ENCODE assay signal across 11 mouse cellular contexts in genomic region chr6:119490549-119490948, GRCm38 (mm10). TPM values are rescaled to one million over a fixed set of nuclear protein-coding genes. Genes with fewer than 3 reads are reported as not detected.
A peak's percentile ranks its signal among the peaks of the same experiment; 100 is the strongest.
DNase-seq lines count a peak whose midpoint lies in the region; ATAC-seq lines count a peak whose summit lies in the region.
"Had no signal": no experiment of that assay in that cellular context is flagged by ENCODE, and none has a peak within 500 bp of the region (broad histone marks: within the 10 kb centered on the region; RNA-seq: fewer than 3 reads in every experiment).

No protein-coding gene starts in this region.

- peak; percentile 26; the same call in 1 of the 2 replicates for ATAC-seq in lung, embryonic 16.5 days (ENCODE audit: low read depth)
- no peak for ATAC-seq in forebrain, embryonic 12.5 days (ENCODE audit: low FRiP score)
- ATAC-seq in intestine, embryonic 16.5 days = no peak
- no peak for ATAC-seq in stomach, embryonic 16.5 days (ENCODE audit: insufficient read depth, low FRiP score)

- no peaks in the 10 kb centered on the region for H3K36me3 ChIP-seq in lung, embryonic 16.5 days (ENCODE audit: control insufficient read depth, insufficient read depth, low read length)
- no peaks in the 10 kb centered on the region for H3K36me3 ChIP-seq in forebrain, embryonic 12.5 days (replicated peaks)
- H3K36me3 ChIP-seq in intestine, embryonic 16.5 days (ENCODE audit: control insufficient read depth, insufficient read depth, low read length) = no peaks in the 10 kb centered on the region
- H3K36me3 ChIP-seq in stomach, embryonic 16.5 days (ENCODE audit: control insufficient read depth, insufficient read depth, low read length) = no peaks in the 10 kb centered on the region

- 23% methylated on average over 11 of the region's 11 CpGs for WGBS in lung, embryonic 16.5 days
- WGBS in forebrain, embryonic 12.5 days = 2% methylated on average over 11 of the region's 11 CpGs
- WGBS in intestine, embryonic 16.5 days = 48% methylated on average over 11 of the region's 11 CpGs
- WGBS in stomach, embryonic 16.5 days = 32% methylated on average over 11 of the region's 11 CpGs

- no peak overlapping the region for H3K27ac ChIP-seq in lung, embryonic 16.5 days (ENCODE audit: low read length)
- no peak overlapping the region for H3K27ac ChIP-seq in forebrain, embryonic 12.5 days
- H3K27ac ChIP-seq in intestine, embryonic 16.5 days (ENCODE audit: low read length) = no peak overlapping the region
- H3K27ac ChIP-seq in stomach, embryonic 16.5 days (ENCODE audit: low read length) = no peak overlapping the region; the same call in 1 of the 2 replicates

- DNase-seq in lung, postnatal 14 days = no peak
- DNase-seq in cerebellum, adult 9-10 months = no peak
- DNase-seq in adrenal gland, adult (ENCODE audit: inconsistent age in 2 of 2, low spot score in 1 of 2) = no peak
- DNase-seq: adrenal gland, postnatal 36 days; gastrocnemius, postnatal 25 days; layer of hippocampus, adult 9-11 months; right cerebral cortex, adult 18-20 months had no signal

- no peaks in the 10 kb centered on the region for H3K27me3 ChIP-seq in lung, embryonic 16.5 days (ENCODE audit: control insufficient read depth, insufficient read depth, low read depth, low read length)
- no peaks in the 10 kb centered on the region for H3K27me3 ChIP-seq in forebrain, embryonic 12.5 days
- H3K27me3 ChIP-seq in intestine, embryonic 16.5 days (replicated peaks; ENCODE audit: control insufficient read depth, insufficient read depth, low read length) = no peaks in the 10 kb centered on the region
- H3K27me3 ChIP-seq in stomach, embryonic 16.5 days (ENCODE audit: control insufficient read depth, insufficient read depth, low read length) = no peaks in the 10 kb centered on the region

- no peak overlapping the region for H3K9ac ChIP-seq in lung, embryonic 16.5 days (ENCODE audit: low read length)
- H3K9ac ChIP-seq in forebrain, embryonic 12.5 days = peak overlapping the region; percentile 33; the same call in 1 of the 2 replicates
- H3K9ac ChIP-seq in intestine, embryonic 16.5 days (ENCODE audit: low read depth, low read length) = no peak overlapping the region
- H3K9ac ChIP-seq in stomach, embryonic 16.5 days (ENCODE audit: low read length) = no peak overlapping the region

- no peak overlapping the region for H3K4me3 ChIP-seq in lung, embryonic 16.5 days (ENCODE audit: low read length)
- H3K4me3 ChIP-seq in forebrain, embryonic 12.5 days (replicated peaks) = no peak overlapping the region
- H3K4me3 ChIP-seq in intestine, embryonic 16.5 days (ENCODE audit: low read length) = no peak overlapping the region
- H3K4me3 ChIP-seq in stomach, embryonic 16.5 days (replicated peaks; ENCODE audit: low read length) = no peak overlapping the region

- peak overlapping the region; percentile 34 for H3K4me2 ChIP-seq in lung, embryonic 16.5 days (ENCODE audit: low read depth, low read length)
- H3K4me2 ChIP-seq in forebrain, embryonic 12.5 days = peak overlapping the region; percentile 44
- 0 out of 2 replicates have a peak overlapping the region, but pooled peaks have one; percentile 14 for H3K4me2 ChIP-seq in intestine, embryonic 16.5 days (ENCODE audit: low read depth, low read length)
- peak overlapping the region; percentile 30; the same call in 1 of the 2 replicates for H3K4me2 ChIP-seq in stomach, embryonic 16.5 days (ENCODE audit: low read depth, low read length)

- peaks cover 8% of the 10 kb centered on the region for H3K4me1 ChIP-seq in lung, embryonic 16.5 days (replicated peaks; ENCODE audit: control insufficient read depth, insufficient read depth, low read length)
- H3K4me1 ChIP-seq in forebrain, embryonic 12.5 days = peaks cover 43% of the 10 kb centered on the region
- H3K4me1 ChIP-seq in intestine, embryonic 16.5 days (ENCODE audit: control insufficient read depth, insufficient read depth, low read length) = peaks cover 19% of the 10 kb centered on the region
- peaks cover 13% of the 10 kb centered on the region; the same call in 1 of the 2 replicates for H3K4me1 ChIP-seq in stomach, embryonic 16.5 days (ENCODE audit: control insufficient read depth, insufficient read depth, low read length)

- H3K9me3 ChIP-seq in lung, embryonic 16.5 days (ENCODE audit: control insufficient read depth, low read length) = no peaks in the 10 kb centered on the region
- H3K9me3 ChIP-seq in forebrain, embryonic 12.5 days = no peaks in the 10 kb centered on the region
- no peaks in the 10 kb centered on the region for H3K9me3 ChIP-seq in intestine, embryonic 16.5 days (ENCODE audit: control insufficient read depth, low read length)
- no peaks in the 10 kb centered on the region for H3K9me3 ChIP-seq in stomach, embryonic 16.5 days (replicated peaks; ENCODE audit: control insufficient read depth, low read length)

RNA-seq across cellular contexts. Expression of gene Fbxl14, which starts 11.1 kb away (rescaled TPM):
- polyA plus RNA-seq in lung, embryonic 16.5 days (2015; fragmentation: Nextera tagmentation; extraction: Ambion mirVana) = 4.0 and 4.5 TPM in 2 replicates
- 5.1 and 5.2 TPM in 2 replicates for polyA plus RNA-seq in forebrain, embryonic 12.5 days (2016; fragmentation: Nextera tagmentation; extraction: Ambion mirVana)
- 3.7 and 4.1 TPM in 2 replicates for polyA plus RNA-seq in intestine, embryonic 16.5 days (2015; fragmentation: Nextera tagmentation; extraction: Ambion mirVana)
- 3.9 and 4.3 TPM in 2 replicates for polyA plus RNA-seq in stomach, embryonic 16.5 days (2015; fragmentation: Nextera tagmentation; extraction: Ambion mirVana)

RNA-seq across cellular contexts. Expression of gene Wnt5b, which starts 53.6 kb away (rescaled TPM):
- polyA plus RNA-seq in lung, embryonic 16.5 days (2015; fragmentation: Nextera tagmentation; extraction: Ambion mirVana) = 5.3 and 5.5 TPM in 2 replicates
- 8.6 and 10.9 TPM in 2 replicates for polyA plus RNA-seq in forebrain, embryonic 12.5 days (2016; fragmentation: Nextera tagmentation; extraction: Ambion mirVana)
- 4.0 and 4.8 TPM in 2 replicates for polyA plus RNA-seq in intestine, embryonic 16.5 days (2015; fragmentation: Nextera tagmentation; extraction: Ambion mirVana)
- 6.2 and 6.4 TPM in 2 replicates for polyA plus RNA-seq in stomach, embryonic 16.5 days (2015; fragmentation: Nextera tagmentation; extraction: Ambion mirVana)
